Mouse (Mus musculus) forelimb bud, embryonic 11.5 days (tissue): Measurements from ENCODE around the gene Gripap1.

Source experiments
- DNase-seq: peaks from one replicate; pipeline ENCODE4 v3.0.0-alpha.2; 2012; ENCODE audit warnings: low read depth, low spot score

The Gripap1 gene

GRCm38 (mm10) chrX:7867141-7867540, 77.6 kb downstream of the Gripap1 start:
- no peak for DNase-seq

- no peak for DNase-seq
Measured at GRCm38 (mm10) chrX:7868506-7868905, 78.9 kb downstream of the Gripap1 start.

- DNase-seq = no peak
Measured at GRCm38 (mm10) chrX:7869826-7870225, 80.3 kb downstream of the Gripap1 start.
